Mouse (Mus musculus): ENCODE measurements around the gene B2m. TPM values are rescaled to one million over a fixed set of nuclear protein-coding genes. Genes with fewer than 3 reads are reported as not detected.

The B2m gene
- total and polyA plus RNA-seq, 2 experiments from 2014 or later, result 90.7 to 152 TPM

- Histone ChIP-seq H3K36me3 (ENCODE audit: insufficient read depth) (peaks cover 11% of the 10 kb centered on the region), H3K27ac (ENCODE audit: low read depth, low read length) (peak within 1 kb of the TSS; percentile 94), H3K4me3 (ENCODE audit: low read depth, low read length) (peak within 1 kb of the TSS; percentile 82), H3K4me2 (ENCODE audit: low read depth) (peak within 1 kb of the TSS; percentile 68), H3K4me1 (ENCODE audit: insufficient read depth) (peaks cover 7% of the 10 kb centered on the region), H3K9ac (peak within 1 kb of the TSS; percentile 96), H3K27me3 (ENCODE audit: insufficient read depth, low read length) (no peaks in the 10 kb centered on the region), H3K9me3 (ENCODE audit: low read length) (no peaks in the 10 kb centered on the region)
- WGBS, result 1% methylated on average over 47 of the region's 47 CpGs
- DNase-seq, result peak; percentile 98
- TF ChIP-seq CTCF (IDR thresholded peaks at IDR 0.05; ENCODE audit: low read depth), result peak; percentile 43
- ATAC-seq, result peak; percentile 99
These were observed 29.2 kb upstream of the B2m start, which contains the start of gene Spg11 for GRCm38 (mm10) chr2:122117961-122118958. Spg11 (minus strand) TSS chr2:122118386.

- H3K27ac ChIP-seq (ENCODE audit: low read depth, low read length), result no peak overlapping the region
- no peaks in the 10 kb centered on the region for H3K9me3 ChIP-seq (ENCODE audit: low read length)
- H3K4me3 ChIP-seq (ENCODE audit: low read depth, low read length), result no peak overlapping the region
- DNase-seq (no peak), ATAC-seq (no peak)
- no peak overlapping the region for H3K4me2 ChIP-seq (ENCODE audit: low read depth)
- no peaks in the 10 kb centered on the region for H3K36me3 ChIP-seq (ENCODE audit: insufficient read depth)
- WGBS, result 57% methylated on average over 12 of the region's 12 CpGs
- no peak overlapping the region for H3K9ac ChIP-seq
- no peaks in the 10 kb centered on the region for H3K4me1 ChIP-seq (ENCODE audit: insufficient read depth)
- H3K27me3 ChIP-seq (ENCODE audit: insufficient read depth, low read length), result no peaks in the 10 kb centered on the region
- no peak for TF ChIP-seq CTCF (IDR thresholded peaks at IDR 0.05; ENCODE audit: low read depth)
These were observed 21.6 kb upstream of the B2m start for GRCm38 (mm10) chr2:122125680-122126572.

DNA sequence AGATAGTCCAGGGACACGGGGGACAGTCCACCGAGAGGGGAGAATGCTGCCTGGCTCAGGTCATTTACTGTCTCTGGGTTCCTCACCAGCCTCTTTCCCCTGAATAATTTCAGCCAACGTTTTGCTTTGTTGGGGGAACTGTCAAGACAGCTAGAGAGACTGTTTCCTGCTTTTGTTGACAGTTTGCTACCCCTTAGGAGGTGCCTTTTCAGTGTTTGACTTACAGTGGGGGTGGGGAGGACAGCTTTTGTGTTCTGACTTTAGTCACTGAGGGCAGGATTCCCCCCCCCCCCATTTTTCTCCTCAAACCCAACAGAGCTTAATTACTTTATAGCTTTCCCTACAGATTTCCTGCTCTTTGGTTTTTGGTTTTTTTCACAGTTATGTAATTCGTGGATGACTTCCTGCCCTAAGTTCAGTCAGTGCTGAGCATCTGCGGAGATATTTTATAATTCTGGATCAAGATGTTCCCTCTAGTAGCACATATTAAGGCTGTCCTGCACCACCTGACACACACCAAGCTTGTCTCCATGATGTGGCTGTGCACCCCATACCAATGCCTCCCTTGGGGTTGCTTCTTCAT lies 20.6 kb upstream of the B2m start:
- no peaks in the 10 kb centered on the region for H3K27me3 ChIP-seq (ENCODE audit: insufficient read depth, low read length)
- ATAC-seq, result no peak
- 45% methylated on average over 5 of the region's 5 CpGs for WGBS

GRCm38 (mm10) chr2:122127635-122128034 lies 19.9 kb upstream of the B2m start:
- Histone ChIP-seq H3K9me3 (ENCODE audit: low read length) (no peaks in the 10 kb centered on the region), H3K4me3 (ENCODE audit: low read depth, low read length) (no peak overlapping the region), H3K4me1 (ENCODE audit: insufficient read depth) (no peaks in the 10 kb centered on the region), H3K9ac (no peak overlapping the region), H3K36me3 (ENCODE audit: insufficient read depth) (no peaks in the 10 kb centered on the region), H3K27ac (ENCODE audit: low read depth, low read length) (no peak overlapping the region), H3K27me3 (ENCODE audit: insufficient read depth, low read length) (no peaks in the 10 kb centered on the region), H3K4me2 (ENCODE audit: low read depth) (no peak overlapping the region)
- DNase-seq (no peak), ATAC-seq (no peak)
- TF ChIP-seq CTCF (IDR thresholded peaks at IDR 0.05; ENCODE audit: low read depth), result no peak
- WGBS, result 94% methylated on average over 4 of the region's 4 CpGs

More for the DNA sequence above, 20.6 kb upstream of the B2m start:
- Histone ChIP-seq H3K9ac (no peak overlapping the region), H3K9me3 (ENCODE audit: low read length) (no peaks in the 10 kb centered on the region), H3K27ac (ENCODE audit: low read depth, low read length) (no peak overlapping the region), H3K4me2 (ENCODE audit: low read depth) (no peak overlapping the region), H3K4me3 (ENCODE audit: low read depth, low read length) (no peak overlapping the region), H3K36me3 (ENCODE audit: insufficient read depth) (no peaks in the 10 kb centered on the region), H3K4me1 (ENCODE audit: insufficient read depth) (no peaks in the 10 kb centered on the region)
- no peak for DNase-seq
- TF ChIP-seq CTCF (IDR thresholded peaks at IDR 0.05; ENCODE audit: low read depth), result no peak

DNA sequence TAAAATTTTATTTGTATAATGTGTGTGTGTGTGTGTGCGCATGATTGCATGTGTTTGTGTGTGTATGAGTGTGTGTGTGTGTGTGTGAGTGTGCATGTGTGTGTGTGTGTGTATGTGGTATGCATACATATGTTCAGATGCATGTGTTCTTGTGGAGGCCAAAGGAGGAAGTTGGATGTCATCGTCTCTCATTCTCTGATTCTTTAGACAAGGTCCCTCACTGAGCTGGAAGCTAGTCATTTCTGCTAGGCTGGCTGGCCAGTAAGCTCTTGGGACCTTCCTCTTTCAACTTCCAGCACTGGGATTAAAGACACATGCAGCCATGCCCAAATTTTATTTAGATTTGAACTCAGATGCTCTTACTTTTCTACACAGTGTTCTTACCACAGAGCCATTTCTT lies 15.4 kb upstream of the B2m start:
- TF ChIP-seq CTCF (IDR thresholded peaks at IDR 0.05; ENCODE audit: low read depth), result no peak
- no peak overlapping the region for H3K27ac ChIP-seq (ENCODE audit: low read depth, low read length)
- ATAC-seq (no peak), DNase-seq (no peak)
- no peaks in the 10 kb centered on the region for H3K27me3 ChIP-seq (ENCODE audit: insufficient read depth, low read length)
- H3K36me3 ChIP-seq (ENCODE audit: insufficient read depth), result no peaks in the 10 kb centered on the region
- no peak overlapping the region for H3K4me2 ChIP-seq (ENCODE audit: low read depth)
- H3K9me3 ChIP-seq (ENCODE audit: low read length), result no peaks in the 10 kb centered on the region
- no peak overlapping the region for H3K9ac ChIP-seq
- H3K4me3 ChIP-seq (ENCODE audit: low read depth, low read length), result no peak overlapping the region
- WGBS, result 94% methylated on average over 2 of the region's 2 CpGs
- no peaks in the 10 kb centered on the region for H3K4me1 ChIP-seq (ENCODE audit: insufficient read depth)

GRCm38 (mm10) chr2:122132618-122133017 lies 14.9 kb upstream of the B2m start:
- DNase-seq, result no peak
- WGBS, result 73% methylated on average over 2 of the region's 2 CpGs
- no peaks in the 10 kb centered on the region for H3K36me3 ChIP-seq (ENCODE audit: insufficient read depth)

More at GRCm38 (mm10) chr2:122132618-122133017, 14.9 kb upstream of the B2m start:
- ATAC-seq, result no peak
- Histone ChIP-seq H3K27ac (ENCODE audit: low read depth, low read length) (no peak overlapping the region), H3K9ac (no peak overlapping the region), H3K9me3 (ENCODE audit: low read length) (no peaks in the 10 kb centered on the region), H3K4me2 (ENCODE audit: low read depth) (no peak overlapping the region), H3K27me3 (ENCODE audit: insufficient read depth, low read length) (no peaks in the 10 kb centered on the region), H3K4me3 (ENCODE audit: low read depth, low read length) (no peak overlapping the region), H3K4me1 (ENCODE audit: insufficient read depth) (no peaks in the 10 kb centered on the region)
- TF ChIP-seq CTCF (IDR thresholded peaks at IDR 0.05; ENCODE audit: low read depth), result no peak

All from forebrain, postnatal 0 days (tissue).